ENCODE assay signal across 8 mouse cellular contexts in the genomic region with DNA sequence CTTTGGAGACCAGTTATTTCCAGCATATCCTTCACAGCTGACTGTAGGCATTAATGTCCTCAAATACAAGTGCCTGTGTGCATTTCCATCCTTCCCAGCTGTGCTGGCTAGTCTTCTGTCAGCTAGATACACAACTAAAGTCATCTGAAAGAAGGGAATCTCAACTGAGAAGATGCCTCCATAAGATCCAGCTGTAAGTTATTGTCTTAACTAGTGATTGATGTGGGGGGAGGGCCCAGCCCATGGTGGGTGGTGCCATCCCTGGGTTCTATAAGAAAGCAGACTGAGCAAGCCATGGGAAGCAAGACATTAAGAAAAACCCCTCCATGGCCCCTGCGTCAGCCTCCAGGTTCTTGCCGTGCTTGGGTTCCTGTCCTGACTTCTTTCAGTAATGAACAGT. TPM values are rescaled to one million over a fixed set of nuclear protein-coding genes. Genes with fewer than 3 reads are reported as not detected.
DNase-seq lines count a peak whose midpoint lies in the region; ATAC-seq and TF ChIP-seq lines count a peak whose summit lies in the region.

A gene (plus strand): TSS at position 301 of the 400 bp plus-strand sequence.

- no peaks in the 10 kb centered on the region for H3K27me3 ChIP-seq in midbrain, embryonic 13.5 days

- TF ChIP-seq POLR2A in bone marrow macrophage, adult 2 months (IDR thresholded peaks at IDR 0.05; ENCODE audit: borderline replicate concordance, low read depth, low read length): no peak

- peak within 1 kb of the TSS; percentile 99 for H3K27ac ChIP-seq in bone marrow macrophage, adult 2 months (ENCODE audit: insufficient read depth, low read depth, low read length)
- H3K27ac ChIP-seq in midbrain, embryonic 13.5 days: no peak within 1 kb of the TSS

- no peak for DNase-seq in layer of hippocampus, adult 18-20 months (ENCODE audit: low spot score in 2 of 2)
- no peak for DNase-seq in layer of hippocampus, adult 9-11 months
- DNase-seq in gonadal fat pad, adult 2 months (ENCODE audit: low read depth): no peak
- DNase-seq in layer of hippocampus, postnatal 10 days (ENCODE audit: low spot score in 2 of 2): no peak
- no peak for DNase-seq in cerebellum, postnatal 14 days
- no peak for DNase-seq in embryo, embryonic 10.5 days (ENCODE audit: low spot score)

- H3K4me2 ChIP-seq in midbrain, embryonic 13.5 days (replicated peaks): no peak within 1 kb of the TSS

- no peak within 1 kb of the TSS for H3K4me3 ChIP-seq in bone marrow macrophage, adult 2 months (ENCODE audit: insufficient read depth, low read length)
- H3K4me3 ChIP-seq in midbrain, embryonic 13.5 days (replicated peaks): no peak within 1 kb of the TSS

- 86% methylated on average over 2 of the region's 2 CpGs for WGBS in midbrain, embryonic 13.5 days

- H3K9me3 ChIP-seq in midbrain, embryonic 13.5 days: no peaks in the 10 kb centered on the region

- no peak for TF ChIP-seq CTCF in bone marrow macrophage, adult 2 months (IDR thresholded peaks at IDR 0.05; ENCODE audit: low read depth, low read length)

- H3K4me1 ChIP-seq in bone marrow macrophage, adult 2 months (ENCODE audit: control insufficient read depth, insufficient read depth, low read length): peaks cover 55% of the 10 kb centered on the region
- no peaks in the 10 kb centered on the region for H3K4me1 ChIP-seq in midbrain, embryonic 13.5 days (replicated peaks)

- no peak within 1 kb of the TSS for H3K9ac ChIP-seq in midbrain, embryonic 13.5 days (replicated peaks)

- ATAC-seq in midbrain, embryonic 13.5 days: no peak

- H3K36me3 ChIP-seq in midbrain, embryonic 13.5 days: no peaks in the 10 kb centered on the region

RNA-seq across cellular contexts. Expression of the gene that starts here (rescaled TPM):
- 100 to 1,000 TPM; 234 to 237 TPM for total RNA-seq in layer of hippocampus, adult 18-20 months (2021)
- polyA plus RNA-seq in bone marrow macrophage, adult 2 months (2012; ENCODE audit: insufficient read depth, insufficient read length, missing spikeins): 211 and 222 TPM in 2 replicates
- polyA plus RNA-seq in gonadal fat pad, adult 2 months (2012; rRNA removed): 158 and 180 TPM in 2 replicates
- 100 to 1,000 TPM; 201 to 224 TPM for total RNA-seq in layer of hippocampus, postnatal 10 days (2021)
- 266 and 276 TPM in 2 replicates for polyA plus RNA-seq in midbrain, embryonic 13.5 days (2015; fragmentation: Nextera tagmentation; extraction: Ambion mirVana)
